Mouse (Mus musculus) lung, adult 2 months (tissue): ENCODE measurements around the gene Tspo2. TPM values are rescaled to one million over a fixed set of nuclear protein-coding genes. Genes with fewer than 3 reads are reported as not detected.

ENCODE experiments used
- DNase-seq: peaks from one replicate; pipeline ENCODE4 v3.0.0; 2022
- H3K4me1 ChIP-seq: fragments of 200-500 bp; 2 replicates; pipeline ENCODE4 v1.6.1; 2011; ENCODE audit warnings: low read length; ENCODE audit not compliant: control insufficient read depth, insufficient read depth
- H3K4me3 ChIP-seq: fragments of 200-500 bp; replicated peaks from 2 replicates; pipeline ENCODE3; 2011; ENCODE audit warnings: low read depth, mild to moderate bottlenecking, control low read depth, low read length; ENCODE audit errors: extremely low read depth
- CTCF ChIP-seq: fragments of 200-500 bp; IDR thresholded peaks from 2 replicates; pipeline ENCODE4 v1.5.1; 2011; ENCODE audit warnings: mild to moderate bottlenecking, low read length, control low read depth; ENCODE audit not compliant: insufficient read depth
- POLR2A ChIP-seq: fragments of 200-500 bp; IDR thresholded peaks from 2 replicates; pipeline ENCODE4 v1.6.1; 2011; ENCODE audit warnings: low read depth, mild to moderate bottlenecking, control low read depth, low read length, borderline replicate concordance; ENCODE audit errors: extremely low read depth
- WGBS: fragments of 180-500 bp; shearing (Covaris S2); methylation state at CpG from one replicate; pipeline ENCODE4 v1.1.7; 2018; 5-methylcytosine and 5-hydroxymethylcytosine counted together
- polyA plus RNA-seq: library from polyadenylated mRNA; depleted of rRNA; stranded (reverse); fragments of >200 nt; gene quantifications from 2 replicates; pipeline ENCODE4 v1.2.3, GENCODE M21; 2012

The Tspo2 gene
- polyA plus RNA-seq, 1 experiment = 0.24 TPM

GRCm38 (mm10) chr17:48434479-48434878 lies 16.8 kb downstream of the Tspo2 start:
- no peak for DNase-seq
- TF ChIP-seq POLR2A (no peak), CTCF (no peak)
- no peak overlapping the region for H3K4me3 ChIP-seq
- peaks cover 8% of the 10 kb centered on the region for H3K4me1 ChIP-seq
- WGBS = 83% methylated on average over 5 of the region's 5 CpGs

- Histone ChIP-seq H3K4me3 (no peak overlapping the region), H3K4me1 (peaks cover 8% of the 10 kb centered on the region)
- 42% methylated on average over 6 of the region's 6 CpGs for WGBS
- no peak for DNase-seq
- TF ChIP-seq POLR2A = no peak
- TF ChIP-seq CTCF = 0 out of 2 replicates have a peak, but pooled peaks have one; percentile 2
Observed at GRCm38 (mm10) chr17:48433689-48434330, 17.5 kb downstream of the Tspo2 start.

- TF ChIP-seq POLR2A (no peak), CTCF (no peak)
- 76% methylated on average over 20 of the region's 20 CpGs for WGBS
- Histone ChIP-seq H3K4me3 (no peak overlapping the region), H3K4me1 (peaks cover 8% of the 10 kb centered on the region)
- no peak for DNase-seq
Observed at GRCm38 (mm10) chr17:48433006-48433655, 18.2 kb downstream of the Tspo2 start.

GRCm38 (mm10) chr17:48432158-48432980 lies 19.0 kb downstream of the Tspo2 start, which contains the start of gene Apobec2:
TSS of gene Apobec2 (minus strand) at chr17:48432930.
- 58% methylated on average over 16 of the region's 16 CpGs for WGBS
- TF ChIP-seq CTCF (no peak), POLR2A (no peak)
- no peak within 1 kb of the TSS for H3K4me3 ChIP-seq
- H3K4me1 ChIP-seq = peaks cover 8% of the 10 kb centered on the region
- DNase-seq = no peak

GRCm38 (mm10) chr17:48431054-48431453 lies 20.3 kb downstream of the Tspo2 start:
- DNase-seq = no peak
- TF ChIP-seq POLR2A (no peak), CTCF (no peak)
- Histone ChIP-seq H3K4me3 (no peak overlapping the region), H3K4me1 (peaks cover 8% of the 10 kb centered on the region)
- 76% methylated on average over 5 of the region's 5 CpGs for WGBS

GRCm38 (mm10) chr17:48430394-48430793 lies 20.9 kb downstream of the Tspo2 start:
- 0 out of 2 replicates have a peak, but pooled peaks have one; percentile 9 for TF ChIP-seq POLR2A
- no peak for TF ChIP-seq CTCF
- no peak for DNase-seq
- 23% methylated on average over 5 of the region's 5 CpGs for WGBS
- Histone ChIP-seq H3K4me1 (peaks cover 12% of the 10 kb centered on the region), H3K4me3 (no peak overlapping the region)

GRCm38 (mm10) chr17:48427852-48428530 lies 23.3 kb downstream of the Tspo2 start:
- 58% methylated on average over 11 of the region's 11 CpGs for WGBS
- Histone ChIP-seq H3K4me3 (no peak overlapping the region), H3K4me1 (peaks cover 12% of the 10 kb centered on the region)
- no peak for DNase-seq
- TF ChIP-seq CTCF (no peak), POLR2A (no peak)

GRCm38 (mm10) chr17:48426991-48427750 lies 24.2 kb downstream of the Tspo2 start:
- Histone ChIP-seq H3K4me1 (peaks cover 12% of the 10 kb centered on the region), H3K4me3 (no peak overlapping the region)
- WGBS = 53% methylated on average over 13 of the region's 13 CpGs
- no peak for DNase-seq
- TF ChIP-seq CTCF = no peak
- no peak for TF ChIP-seq POLR2A
